Mouse (Mus musculus) stomach, embryonic 15.5 days (tissue): ENCODE measurements at regions not wholly inside any gene's neighbourhood (a gene's known extent, or its start where the extent isn't known, plus 50 kb on each side); places are given as distances from the start of the nearest gene placed in this dataset.

ENCODE experiments used
- ATAC-seq: fragments of 200-750 bp; cut with Nextera tagmentation; 2 replicates; pipeline ENCODE4 v1.8.0; 2017; ENCODE audit warnings: low read depth, moderate number of reproducible peaks, moderate TSS enrichment; ENCODE audit not compliant: insufficient read depth, low FRiP score
- H3K27ac ChIP-seq: fragments of 300-500 bp; sonication (generic); 2 replicates; pipeline ENCODE4 v1.5.1; 2015; ENCODE audit warnings: mild to moderate bottlenecking, inconsistent platforms
- H3K27me3 ChIP-seq: fragments of 300-500 bp; sonication (generic); replicated peaks from 2 replicates; pipeline ENCODE4 v1.6.1; 2015; ENCODE audit warnings: inconsistent platforms
- H3K36me3 ChIP-seq: fragments of 300-500 bp; sonication (generic); 2 replicates; pipeline ENCODE4 v1.6.1; 2015; ENCODE audit warnings: inconsistent platforms
- H3K4me1 ChIP-seq: fragments of 300-500 bp; sonication (generic); 2 replicates; pipeline ENCODE4 v1.6.1; 2015; ENCODE audit warnings: inconsistent platforms
- H3K4me2 ChIP-seq: fragments of 300-500 bp; sonication (generic); 2 replicates; pipeline ENCODE4 v1.6.1; 2015; ENCODE audit warnings: mild to moderate bottlenecking, inconsistent platforms
- H3K4me3 ChIP-seq: fragments of 300-500 bp; sonication (generic); replicated peaks from 2 replicates; pipeline ENCODE4 v1.5.1; 2015; ENCODE audit warnings: inconsistent platforms
- H3K9ac ChIP-seq: fragments of 300-500 bp; sonication (generic); 2 replicates; pipeline ENCODE4 v1.6.1; 2015; ENCODE audit warnings: inconsistent platforms
- H3K9me3 ChIP-seq: fragments of 300-500 bp; sonication (generic); 2 replicates; pipeline ENCODE4 v1.6.1; 2016; ENCODE audit warnings: inconsistent platforms
- WGBS: fragments of 180-500 bp; shearing (Covaris S2); methylation state at CpG from one replicate; pipeline ENCODE4 v1.1.7; 2015; 5-methylcytosine and 5-hydroxymethylcytosine counted together

DNA sequence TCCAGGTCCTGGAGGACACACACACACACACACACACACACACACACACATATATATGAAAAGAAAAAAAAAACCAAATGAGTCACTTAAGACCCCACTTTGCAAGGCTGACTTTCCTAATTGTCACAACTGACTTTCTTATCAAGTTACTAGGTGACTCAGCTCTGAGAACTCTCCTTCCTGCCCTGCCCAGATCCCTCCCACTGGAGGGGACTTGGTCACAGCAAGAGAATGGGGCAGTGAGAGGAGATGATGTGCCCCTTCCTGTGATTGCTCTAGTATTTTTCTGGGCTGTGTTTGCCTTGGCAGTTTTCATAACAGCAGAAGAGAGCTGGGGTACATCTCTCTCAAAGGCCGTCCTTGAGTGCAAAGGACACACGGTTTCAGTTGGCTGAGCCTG lies 284.5 kb downstream of the Ccdc91 start:
- ATAC-seq: peak; percentile 66
- no peaks in the 10 kb centered on the region for H3K27me3 ChIP-seq
- no peak overlapping the region for H3K9ac ChIP-seq
- no peaks in the 10 kb centered on the region for H3K9me3 ChIP-seq
- no peaks in the 10 kb centered on the region for H3K4me1 ChIP-seq
- no peaks in the 10 kb centered on the region for H3K36me3 ChIP-seq
- no peak overlapping the region for H3K4me3 ChIP-seq
- 70% methylated on average over 2 of the region's 2 CpGs for WGBS
- no peak overlapping the region for H3K27ac ChIP-seq
- no peak overlapping the region for H3K4me2 ChIP-seq

GRCm38 (mm10) chr6:147765241-147765640 lies 281.8 kb upstream of the Far2 start:
- no peaks in the 10 kb centered on the region for H3K4me1 ChIP-seq
- WGBS: 50% methylated on average over 1 of the region's 1 CpGs
- H3K36me3 ChIP-seq: no peaks in the 10 kb centered on the region
- no peak overlapping the region for H3K4me3 ChIP-seq
- H3K27me3 ChIP-seq: no peaks in the 10 kb centered on the region
- no peak for ATAC-seq
- no peak overlapping the region for H3K27ac ChIP-seq
- no peaks in the 10 kb centered on the region for H3K9me3 ChIP-seq
- H3K9ac ChIP-seq: no peak overlapping the region
- no peak overlapping the region for H3K4me2 ChIP-seq

- WGBS: 77% methylated on average over 5 of the region's 5 CpGs
- H3K4me1 ChIP-seq: no peaks in the 10 kb centered on the region
- ATAC-seq: no peak
Observed at GRCm38 (mm10) chr6:147769180-147769579, 277.9 kb upstream of the Far2 start.

DNA sequence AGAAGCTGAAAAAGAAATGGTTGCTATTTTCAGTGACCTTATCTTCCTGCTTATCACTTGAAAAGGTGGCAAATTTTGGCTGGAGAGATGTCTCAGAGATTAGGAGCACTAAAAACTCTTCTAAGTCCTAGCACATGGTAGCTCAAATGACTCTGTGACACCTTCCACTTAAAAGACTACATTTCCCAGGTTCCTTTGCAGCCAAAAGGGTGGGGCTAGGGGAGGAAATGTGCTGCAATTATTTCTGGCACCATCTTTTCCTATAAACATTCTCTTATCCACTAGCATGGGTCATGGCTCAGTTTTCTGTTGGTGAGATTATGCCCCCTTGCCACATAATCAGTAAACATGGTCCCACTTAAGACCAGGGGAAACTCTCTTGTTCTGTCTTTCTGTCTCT lies 277.0 kb upstream of the Far2 start:
- no peak overlapping the region for H3K4me3 ChIP-seq
- no peak for ATAC-seq
- no peak overlapping the region for H3K4me2 ChIP-seq
- no peaks in the 10 kb centered on the region for H3K27me3 ChIP-seq
- no peaks in the 10 kb centered on the region for H3K4me1 ChIP-seq
- H3K9ac ChIP-seq: no peak overlapping the region
- no peak overlapping the region for H3K27ac ChIP-seq
- no peaks in the 10 kb centered on the region for H3K9me3 ChIP-seq
- H3K36me3 ChIP-seq: no peaks in the 10 kb centered on the region

More at GRCm38 (mm10) chr6:147769180-147769579, 277.9 kb upstream of the Far2 start:
- Histone ChIP-seq H3K36me3 (no peaks in the 10 kb centered on the region), H3K27me3 (no peaks in the 10 kb centered on the region), H3K4me3 (no peak overlapping the region), H3K9ac (no peak overlapping the region), H3K9me3 (no peaks in the 10 kb centered on the region), H3K4me2 (no peak overlapping the region), H3K27ac (no peak overlapping the region)

GRCm38 (mm10) chr6:147771411-147771810 lies 275.6 kb upstream of the Far2 start:
- Histone ChIP-seq H3K27me3 (no peaks in the 10 kb centered on the region), H3K9me3 (no peaks in the 10 kb centered on the region), H3K36me3 (no peaks in the 10 kb centered on the region), H3K27ac (no peak overlapping the region), H3K4me2 (no peak overlapping the region), H3K4me3 (no peak overlapping the region), H3K4me1 (no peaks in the 10 kb centered on the region), H3K9ac (no peak overlapping the region)
- WGBS: 23% methylated on average over 4 of the region's 4 CpGs
- no peak for ATAC-seq

- no peaks in the 10 kb centered on the region for H3K9me3 ChIP-seq
- H3K27ac ChIP-seq: no peak overlapping the region
- 79% methylated on average over 10 of the region's 10 CpGs for WGBS
- H3K4me2 ChIP-seq: no peak overlapping the region
- no peaks in the 10 kb centered on the region for H3K4me1 ChIP-seq
- H3K36me3 ChIP-seq: no peaks in the 10 kb centered on the region
- no peak for ATAC-seq
- H3K4me3 ChIP-seq: no peak overlapping the region
- no peaks in the 10 kb centered on the region for H3K27me3 ChIP-seq
- no peak overlapping the region for H3K9ac ChIP-seq
Observed at GRCm38 (mm10) chr6:147773904-147774303, 273.2 kb upstream of the Far2 start.

DNA sequence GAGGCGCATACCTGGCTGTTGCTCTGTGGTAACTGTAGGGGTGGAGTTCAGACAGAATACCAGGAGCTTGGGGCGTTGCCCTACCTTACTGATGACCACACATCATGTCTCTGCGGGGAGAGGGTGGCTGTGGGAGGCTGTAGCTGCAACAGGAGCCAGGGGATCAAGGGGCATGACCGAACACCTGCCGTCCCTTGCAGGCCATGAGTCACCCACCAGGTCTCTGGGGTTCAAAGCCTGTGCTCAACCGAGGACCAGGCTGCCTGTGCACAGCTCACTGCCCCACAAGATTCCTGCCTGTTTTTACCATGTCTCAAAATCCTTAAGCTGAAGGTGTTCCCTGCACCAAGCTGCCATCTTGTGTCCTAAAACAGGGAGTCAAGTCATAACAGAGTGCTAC lies 272.4 kb upstream of the Far2 start:
- Histone ChIP-seq H3K4me3 (no peak overlapping the region), H3K27me3 (no peaks in the 10 kb centered on the region), H3K9ac (no peak overlapping the region), H3K27ac (no peak overlapping the region), H3K36me3 (no peaks in the 10 kb centered on the region), H3K4me2 (no peak overlapping the region), H3K9me3 (no peaks in the 10 kb centered on the region), H3K4me1 (no peaks in the 10 kb centered on the region)
- 86% methylated on average over 6 of the region's 6 CpGs for WGBS
- no peak for ATAC-seq

DNA sequence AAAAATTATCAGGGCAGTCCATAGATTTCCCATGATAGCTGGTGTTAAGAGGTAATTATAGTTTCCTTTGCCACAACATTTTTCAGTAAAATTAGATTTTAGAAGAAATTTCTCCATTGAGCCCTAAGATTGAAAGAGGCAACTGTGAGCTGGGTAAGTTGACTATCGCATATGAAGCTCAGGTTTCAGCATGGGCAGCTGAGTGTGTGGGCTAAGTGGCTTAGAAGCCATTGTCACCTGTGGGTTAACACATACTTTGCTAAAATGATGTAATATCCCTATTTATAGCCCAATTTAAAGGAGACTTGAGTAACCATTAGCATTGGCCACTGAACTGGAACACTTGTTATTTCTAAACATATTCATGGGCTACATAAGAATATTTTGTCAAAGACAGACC lies 267.6 kb upstream of the Far2 start:
- no peak overlapping the region for H3K4me3 ChIP-seq
- 91% methylated on average over 1 of the region's 1 CpGs for WGBS
- no peaks in the 10 kb centered on the region for H3K27me3 ChIP-seq
- H3K4me2 ChIP-seq: no peak overlapping the region
- no peaks in the 10 kb centered on the region for H3K9me3 ChIP-seq
- no peak overlapping the region for H3K27ac ChIP-seq
- no peak for ATAC-seq
- H3K9ac ChIP-seq: no peak overlapping the region
- H3K36me3 ChIP-seq: no peaks in the 10 kb centered on the region
- no peaks in the 10 kb centered on the region for H3K4me1 ChIP-seq

DNA sequence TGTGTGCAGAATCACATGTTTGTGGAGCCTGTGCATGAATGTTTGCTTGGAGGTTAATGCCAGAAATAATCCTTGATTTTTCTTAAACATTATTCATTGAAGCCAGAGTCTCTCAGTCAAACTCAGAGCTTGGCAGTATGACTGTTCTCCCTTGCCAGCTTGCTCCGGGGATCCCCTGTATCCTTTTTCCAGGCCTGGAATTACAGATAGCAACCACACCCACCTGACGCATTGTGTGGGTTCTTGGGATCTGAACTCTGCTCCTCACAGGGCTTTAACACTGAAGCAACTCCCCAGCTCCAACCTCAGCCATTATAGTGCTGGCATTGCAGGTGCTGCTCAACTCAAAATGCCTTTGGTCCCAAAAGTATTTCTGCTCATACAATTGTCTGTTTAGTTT lies 262.8 kb upstream of the Far2 start:
- no peak overlapping the region for H3K27ac ChIP-seq
- WGBS: 69% methylated on average over 2 of the region's 2 CpGs
- no peak overlapping the region for H3K9ac ChIP-seq
- no peak overlapping the region for H3K4me2 ChIP-seq
- no peaks in the 10 kb centered on the region for H3K27me3 ChIP-seq
- no peaks in the 10 kb centered on the region for H3K4me1 ChIP-seq
- no peak for ATAC-seq
- no peaks in the 10 kb centered on the region for H3K9me3 ChIP-seq
- H3K36me3 ChIP-seq: no peaks in the 10 kb centered on the region
- H3K4me3 ChIP-seq: no peak overlapping the region

- Histone ChIP-seq H3K9me3 (no peaks in the 10 kb centered on the region), H3K4me2 (no peak overlapping the region), H3K27me3 (no peaks in the 10 kb centered on the region), H3K4me1 (no peaks in the 10 kb centered on the region), H3K4me3 (no peak overlapping the region), H3K36me3 (no peaks in the 10 kb centered on the region), H3K27ac (no peak overlapping the region), H3K9ac (no peak overlapping the region)
- no peak for ATAC-seq
- WGBS: 90% methylated on average over 6 of the region's 6 CpGs
Observed at GRCm38 (mm10) chr6:147784854-147785253, 262.2 kb upstream of the Far2 start.

DNA sequence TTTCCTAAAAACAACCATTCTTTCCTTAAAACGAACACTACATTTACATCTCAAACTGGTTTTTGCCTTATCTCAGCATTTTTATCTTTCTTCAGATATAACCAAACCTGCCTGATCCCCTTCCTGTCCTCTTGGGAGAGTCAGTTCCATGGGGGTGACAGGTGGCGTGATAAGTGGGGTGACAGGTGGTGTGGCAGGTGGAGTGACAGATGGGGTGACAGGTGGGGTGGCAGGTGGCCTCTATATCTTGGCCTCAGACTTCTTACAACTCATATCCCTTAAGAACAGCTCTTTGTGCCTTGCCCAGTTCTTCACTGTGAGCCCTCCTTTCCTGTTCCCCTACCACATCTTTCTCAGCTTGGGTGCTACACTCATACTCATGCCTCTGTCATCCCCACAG lies 259.0 kb upstream of the Far2 start:
- Histone ChIP-seq H3K27me3 (no peaks in the 10 kb centered on the region), H3K4me3 (no peak overlapping the region), H3K4me2 (no peak overlapping the region), H3K27ac (no peak overlapping the region), H3K36me3 (no peaks in the 10 kb centered on the region), H3K9ac (no peak overlapping the region), H3K9me3 (no peaks in the 10 kb centered on the region), H3K4me1 (no peaks in the 10 kb centered on the region)
- WGBS: 70% methylated on average over 2 of the region's 2 CpGs
- no peak for ATAC-seq

DNA sequence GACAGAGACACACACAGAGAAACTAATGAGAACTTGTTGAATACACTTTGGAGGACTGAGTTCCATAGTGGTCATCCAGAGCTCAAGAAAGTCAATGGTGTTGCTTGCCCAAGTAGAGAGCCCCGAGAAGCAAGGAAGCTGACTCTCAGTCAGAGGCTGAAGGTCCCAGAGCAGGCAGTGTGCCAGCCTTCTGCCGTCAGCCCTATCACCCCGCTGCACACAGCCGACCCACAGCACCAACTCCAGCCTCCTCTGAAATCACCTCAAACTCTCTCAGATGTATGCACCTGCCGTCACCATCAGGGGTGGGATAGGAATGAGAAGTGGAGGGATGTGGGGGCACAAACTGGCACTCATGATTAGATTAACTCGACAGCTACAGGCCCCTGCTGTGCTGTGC lies 257.9 kb upstream of the Far2 start:
- Histone ChIP-seq H3K9me3 (no peaks in the 10 kb centered on the region), H3K4me2 (no peak overlapping the region), H3K36me3 (no peaks in the 10 kb centered on the region), H3K4me1 (no peaks in the 10 kb centered on the region), H3K4me3 (no peak overlapping the region), H3K27me3 (no peaks in the 10 kb centered on the region), H3K27ac (no peak overlapping the region), H3K9ac (no peak overlapping the region)
- 63% methylated on average over 6 of the region's 6 CpGs for WGBS
- no peak for ATAC-seq

DNA sequence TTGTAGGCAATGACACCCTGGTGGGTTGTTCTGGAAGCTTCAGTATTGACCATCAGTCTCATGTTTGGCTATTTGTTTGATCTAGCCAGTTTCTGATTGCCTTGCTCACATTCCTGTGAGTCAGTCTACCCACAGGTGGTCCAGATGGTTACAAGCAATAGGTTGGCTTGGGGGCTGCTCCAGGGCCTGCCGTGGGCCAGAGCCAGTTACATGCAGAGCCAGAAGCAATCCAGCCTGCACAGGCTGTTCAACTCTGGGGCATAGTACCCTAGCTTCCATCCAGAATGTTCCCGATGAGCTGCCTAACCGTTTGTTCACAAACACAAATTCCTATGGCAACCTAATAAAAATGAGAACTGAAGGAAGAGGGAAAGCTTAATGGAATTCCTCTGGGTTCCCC lies 253.2 kb upstream of the Far2 start:
- Histone ChIP-seq H3K9ac (no peak overlapping the region), H3K27ac (no peak overlapping the region), H3K36me3 (no peaks in the 10 kb centered on the region), H3K4me3 (no peak overlapping the region), H3K27me3 (no peaks in the 10 kb centered on the region), H3K4me2 (no peak overlapping the region), H3K4me1 (no peaks in the 10 kb centered on the region), H3K9me3 (no peaks in the 10 kb centered on the region)
- no peak for ATAC-seq
- WGBS: 68% methylated on average over 3 of the region's 3 CpGs
